ENCODE assay signal across 8 mouse cellular contexts in genomic region chr17:14524426-14525236, GRCm38 (mm10).
DNase-seq lines count a peak whose midpoint lies in the region; ATAC-seq and TF ChIP-seq lines count a peak whose summit lies in the region.

No protein-coding gene starts in this region.

- H3K9me3 ChIP-seq in liver, embryonic 11.5 days (ENCODE audit: control insufficient read depth, low read length) = no peaks in the 10 kb centered on the region
- H3K9me3 ChIP-seq in midbrain, embryonic 10.5 days (replicated peaks) = no peaks in the 10 kb centered on the region

- no peaks in the 10 kb centered on the region for H3K36me3 ChIP-seq in liver, adult 2 months (ENCODE audit: control insufficient read depth, insufficient read depth, low read length)
- no peaks in the 10 kb centered on the region for H3K36me3 ChIP-seq in liver, embryonic 11.5 days (ENCODE audit: control insufficient read depth, insufficient read depth, low read length)
- H3K36me3 ChIP-seq in midbrain, embryonic 10.5 days = no peaks in the 10 kb centered on the region

- no peak overlapping the region for H3K4me2 ChIP-seq in liver, embryonic 11.5 days

- TF ChIP-seq POLR2A in liver, adult 2 months (IDR thresholded peaks at IDR 0.05; ENCODE audit: extremely low read depth, insufficient read depth, low read length) = no peak

- 0 out of 2 replicates have a peak, but pooled peaks cover 3% of the 10 kb centered on the region for H3K27me3 ChIP-seq in liver, adult 2 months (ENCODE audit: control insufficient read depth, insufficient read depth, low read length)
- H3K27me3 ChIP-seq in liver, embryonic 11.5 days (replicated peaks; ENCODE audit: control insufficient read depth, insufficient read depth, low read length) = no peaks in the 10 kb centered on the region
- H3K27me3 ChIP-seq in midbrain, embryonic 10.5 days (ENCODE audit: low read depth, poor library complexity, severe bottlenecking) = no peaks in the 10 kb centered on the region

- ATAC-seq in liver, embryonic 11.5 days (replicated peaks; ENCODE audit: low FRiP score) = no peak

- peak; percentile 54 for TF ChIP-seq CTCF in liver, adult 2 months (IDR thresholded peaks at IDR 0.05; ENCODE audit: low read depth, low read length)

- H3K9ac ChIP-seq in liver, adult 2 months (ENCODE audit: low read depth, low read length) = no peak overlapping the region
- H3K9ac ChIP-seq in liver, embryonic 11.5 days (ENCODE audit: low read depth, low read length) = no peak overlapping the region

- no peaks in the 10 kb centered on the region for H3K4me1 ChIP-seq in liver, adult 2 months (ENCODE audit: control insufficient read depth, insufficient read depth, low read length)
- H3K4me1 ChIP-seq in liver, embryonic 11.5 days (replicated peaks; ENCODE audit: control insufficient read depth, insufficient read depth, low read length) = no peaks in the 10 kb centered on the region
- H3K4me1 ChIP-seq in midbrain, embryonic 10.5 days = no peaks in the 10 kb centered on the region

- H3K4me3 ChIP-seq in liver, adult 2 months (ENCODE audit: insufficient read depth, low read depth, low read length) = no peak overlapping the region
- H3K4me3 ChIP-seq in liver, embryonic 11.5 days (ENCODE audit: low read depth, low read length) = no peak overlapping the region
- no peak overlapping the region for H3K4me3 ChIP-seq in midbrain, embryonic 10.5 days

- WGBS in liver, adult 2 months = 45% methylated on average over 13 of the region's 13 CpGs
- 46% methylated on average over 13 of the region's 13 CpGs for WGBS in liver, embryonic 11.5 days
- 53% methylated on average over 13 of the region's 13 CpGs for WGBS in midbrain, embryonic 10.5 days

- H3K79me2 ChIP-seq in liver, adult 2 months (ENCODE audit: control insufficient read depth, insufficient read depth, low read length) = no peaks in the 10 kb centered on the region

- no peak overlapping the region for H3K27ac ChIP-seq in liver, adult 2 months (replicated peaks; ENCODE audit: insufficient read depth, low read depth, low read length)
- H3K27ac ChIP-seq in liver, embryonic 11.5 days (ENCODE audit: low read depth, low read length) = no peak overlapping the region
- H3K27ac ChIP-seq in midbrain, embryonic 10.5 days (replicated peaks) = no peak overlapping the region

- peak; percentile 54 for DNase-seq in liver, adult 2 months (ENCODE audit: extremely low read depth, low read depth, low spot score)
- DNase-seq in liver, embryonic 11.5 days (ENCODE audit: low spot score) = no peak
- peak; percentile 13 for DNase-seq in T-cell, adult 2 months (ENCODE audit: low spot score)
- DNase-seq in embryo, embryonic 11.5 days (ENCODE audit: low read depth, low spot score) = peak; percentile 72
- DNase-seq in heart, postnatal 4 days = peak; percentile 75
- peak; percentile 47 for DNase-seq in layer of hippocampus, adult 9-10 months (ENCODE audit: low spot score)
- DNase-seq in midbrain, embryonic 10.5 days (ENCODE audit: low spot score) = peak; percentile 52
- peak; percentile 66 for DNase-seq in thymus, postnatal 0 days (ENCODE audit: low spot score)
